Mouse (Mus musculus): ENCODE measurements around the gene Chmp2a.

The Chmp2a gene

GRCm38 (mm10) chr7:13035211-13035855, 726 bp upstream of the Chmp2a start:
- peak; percentile 56 to 65 for DNase-seq (ENCODE audit: low spot score in 2 of 2)

DNA sequence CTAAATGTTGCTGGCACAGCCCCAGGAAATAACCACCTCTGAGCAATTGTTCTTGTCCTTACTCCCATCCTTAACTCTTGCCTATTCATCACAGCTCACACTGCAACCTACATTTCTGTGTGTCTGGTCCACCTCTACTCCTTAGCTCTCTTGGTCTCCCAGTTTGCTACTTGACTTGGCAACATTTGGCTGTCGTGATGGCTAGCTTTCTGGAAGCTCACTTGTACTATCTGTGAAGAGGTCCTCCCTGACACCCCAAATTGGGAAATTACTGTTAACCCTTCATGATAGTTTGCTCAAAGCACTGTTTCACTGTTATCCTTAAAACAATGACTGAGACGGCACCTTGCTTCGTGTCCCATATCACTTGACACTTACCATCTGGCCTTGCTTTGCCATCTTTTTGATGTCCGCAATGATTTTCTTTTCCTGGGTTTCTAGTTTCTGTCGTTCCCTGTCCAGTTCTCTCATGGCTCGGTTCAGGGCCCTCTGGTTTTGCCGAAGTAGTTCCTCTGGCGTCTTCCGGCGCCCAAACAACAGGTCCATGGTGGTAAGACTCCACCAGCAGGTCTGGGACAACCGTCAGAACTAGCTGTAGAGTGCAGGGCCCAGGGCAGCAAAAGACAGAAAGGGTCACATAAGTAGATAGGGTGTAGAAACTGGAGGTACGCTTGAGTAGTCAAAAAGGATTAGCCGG, 1.0 kb downstream of the Chmp2a start:
- DNase-seq (ENCODE audit: low spot score in 2 of 2) = peak; percentile 34 to 49

GRCm38 (mm10) chr7:13032541-13032940, 2.1 kb downstream of the Chmp2a start:
- peak in 1 of 2 experiments; percentile 33 for DNase-seq (ENCODE audit: low spot score in 2 of 2)

GRCm38 (mm10) chr7:13031983-13032382, 2.6 kb downstream of the Chmp2a start:
- DNase-seq (ENCODE audit: low spot score in 2 of 2) = peak; percentile 19 to 24

DNA sequence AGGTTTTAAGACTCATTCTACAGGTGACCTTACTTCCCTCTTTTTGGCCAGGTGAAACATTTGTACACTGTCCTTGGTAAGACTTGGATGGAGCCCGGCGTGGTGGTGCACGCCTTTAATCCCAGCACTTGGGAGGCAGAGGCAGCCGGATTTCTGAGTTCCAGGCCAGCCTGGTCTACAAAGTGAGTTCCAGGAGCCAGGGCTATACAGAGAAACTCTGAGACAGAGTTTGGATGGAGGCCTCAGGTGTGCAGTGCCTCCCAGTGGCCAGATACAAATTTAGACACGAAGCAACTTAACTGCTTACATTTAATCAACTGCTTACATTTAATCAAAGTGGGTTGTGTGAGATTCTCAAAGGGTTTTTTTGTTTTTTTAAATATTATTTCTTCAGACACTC, 3.5 kb downstream of the Chmp2a start:
- DNase-seq (ENCODE audit: low spot score in 2 of 2) = peak in 1 of 2 experiments; percentile 39

DNA sequence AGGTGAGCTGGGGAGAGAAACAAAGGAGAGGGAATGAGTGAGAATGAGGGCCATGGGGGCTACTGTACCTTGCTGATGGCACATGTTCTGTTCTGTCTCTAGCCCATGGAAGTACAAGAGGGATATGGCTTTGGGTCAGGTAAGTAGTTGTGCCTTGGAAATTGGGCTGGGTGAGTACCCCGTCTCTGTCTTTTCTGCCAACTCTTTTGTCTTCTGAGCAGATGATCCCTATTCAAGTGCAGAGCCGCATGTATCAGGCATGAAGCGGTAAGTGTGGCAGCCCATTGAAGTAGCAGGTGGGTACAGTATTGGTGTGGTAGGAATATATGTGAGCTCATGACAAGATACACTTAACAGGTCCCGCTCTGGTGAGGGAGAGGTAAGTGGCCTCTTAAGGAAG, 5.6 kb downstream of the Chmp2a start:
- DNase-seq (ENCODE audit: low spot score in 2 of 2) = no peak

GRCm38 (mm10) chr7:13025511-13026112, 9.0 kb downstream of the Chmp2a start:
- peak in 1 of 2 experiments; percentile 32 for DNase-seq (ENCODE audit: low spot score in 2 of 2)

GRCm38 (mm10) chr7:13024805-13025204, 9.8 kb downstream of the Chmp2a start:
- DNase-seq (ENCODE audit: low spot score in 2 of 2) = peak; percentile 92 to 93

DNA sequence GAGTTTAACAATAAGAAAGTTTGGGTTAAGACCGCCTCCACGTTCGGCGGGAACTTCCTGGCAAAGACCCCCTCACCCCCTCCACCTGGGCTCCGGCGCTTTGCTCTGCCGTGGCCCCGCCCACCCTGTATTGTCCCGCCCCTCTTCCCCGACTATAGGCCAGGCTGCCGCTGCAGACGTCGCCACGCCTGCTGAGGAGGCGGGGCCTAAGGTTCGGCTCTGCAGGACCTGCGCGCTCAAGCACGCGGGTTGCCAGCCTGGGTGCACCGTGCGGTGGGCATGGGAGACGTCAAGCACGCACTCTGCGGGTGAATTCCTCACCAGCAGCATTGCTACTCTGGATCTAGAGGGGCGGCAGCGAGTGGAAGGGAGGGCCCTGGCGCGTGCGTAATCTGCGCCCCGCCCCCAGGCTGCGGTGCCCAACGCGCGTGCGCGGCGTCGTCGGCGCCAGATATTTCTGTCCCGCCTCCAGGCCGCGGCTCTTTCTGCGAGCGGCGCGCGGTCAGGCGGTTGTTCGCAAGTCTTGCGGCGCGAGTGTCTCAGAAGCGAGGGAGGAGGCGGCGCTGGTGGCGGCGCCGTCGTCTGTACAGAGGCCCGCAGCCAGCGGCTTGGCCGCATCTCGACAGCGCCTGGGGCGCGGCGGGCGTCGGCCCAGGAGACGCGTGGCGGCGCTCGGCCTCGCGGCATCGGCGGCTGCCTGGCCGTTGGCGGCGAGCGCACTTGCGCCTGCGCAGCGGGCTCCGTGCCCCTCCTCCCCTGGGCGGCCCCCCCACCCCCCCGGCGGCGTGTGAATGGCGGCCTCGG, 10.5 kb downstream of the Chmp2a start:
- DNase-seq (ENCODE audit: low spot score in 2 of 2) = peak; percentile 95 to 97

DNA sequence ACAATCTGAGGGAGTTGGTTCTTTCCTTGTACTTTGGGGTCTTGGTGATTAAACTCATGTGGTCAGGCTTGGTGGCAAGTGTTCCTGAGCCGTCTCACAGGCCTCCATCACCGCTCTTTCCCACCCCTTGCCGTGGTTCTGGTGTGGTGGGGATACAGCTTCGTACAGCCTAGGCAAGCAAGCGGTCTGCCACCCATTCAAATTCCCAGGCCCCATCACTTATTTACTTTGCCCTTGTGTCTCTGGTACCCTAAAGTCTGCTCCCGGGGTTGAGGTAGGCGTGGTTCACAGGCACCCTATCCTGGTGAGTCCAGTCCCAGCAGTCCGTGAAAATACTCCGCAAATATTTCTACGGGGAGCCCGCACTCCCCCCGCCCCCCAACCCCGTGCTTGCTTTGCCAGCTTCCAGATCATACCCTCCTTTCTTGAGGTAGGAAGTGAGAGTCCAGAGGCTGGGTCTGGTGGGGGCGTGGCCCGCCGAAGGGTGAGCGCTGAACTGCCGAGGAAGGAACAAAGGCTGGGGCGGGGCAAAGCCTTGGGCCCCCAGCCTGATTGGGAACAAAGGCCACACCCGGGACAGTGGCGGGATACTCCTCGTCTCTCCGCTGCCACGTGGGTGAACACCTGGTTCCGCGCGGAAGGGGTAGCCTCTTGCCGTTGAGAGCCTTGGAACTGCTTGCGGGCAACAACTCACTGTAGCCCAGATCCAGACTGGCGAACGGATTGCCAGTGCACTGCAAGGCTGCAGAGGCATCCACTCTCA, 11.7 kb downstream of the Chmp2a start:
- peak; percentile 70 to 71 for DNase-seq (ENCODE audit: low spot score in 2 of 2)

- no peak for DNase-seq (ENCODE audit: low spot score in 2 of 2)
These were observed 19.4 kb downstream of the Chmp2a start for GRCm38 (mm10) chr7:13015217-13015616.

GRCm38 (mm10) chr7:13014275-13014839, 20.2 kb downstream of the Chmp2a start:
- no peak for DNase-seq (ENCODE audit: low spot score in 2 of 2)

- DNase-seq (ENCODE audit: low spot score in 2 of 2) = no peak
These were observed 20.9 kb downstream of the Chmp2a start for GRCm38 (mm10) chr7:13013671-13014070.

GRCm38 (mm10) chr7:13010005-13010908, 24.4 kb downstream of the Chmp2a start, which contains the start of gene Zbtb45:
Gene Zbtb45 (minus strand): TSS chr7:13010034.
- peak in 1 of 2 experiments; percentile 32 for DNase-seq (ENCODE audit: low spot score in 2 of 2)

DNA sequence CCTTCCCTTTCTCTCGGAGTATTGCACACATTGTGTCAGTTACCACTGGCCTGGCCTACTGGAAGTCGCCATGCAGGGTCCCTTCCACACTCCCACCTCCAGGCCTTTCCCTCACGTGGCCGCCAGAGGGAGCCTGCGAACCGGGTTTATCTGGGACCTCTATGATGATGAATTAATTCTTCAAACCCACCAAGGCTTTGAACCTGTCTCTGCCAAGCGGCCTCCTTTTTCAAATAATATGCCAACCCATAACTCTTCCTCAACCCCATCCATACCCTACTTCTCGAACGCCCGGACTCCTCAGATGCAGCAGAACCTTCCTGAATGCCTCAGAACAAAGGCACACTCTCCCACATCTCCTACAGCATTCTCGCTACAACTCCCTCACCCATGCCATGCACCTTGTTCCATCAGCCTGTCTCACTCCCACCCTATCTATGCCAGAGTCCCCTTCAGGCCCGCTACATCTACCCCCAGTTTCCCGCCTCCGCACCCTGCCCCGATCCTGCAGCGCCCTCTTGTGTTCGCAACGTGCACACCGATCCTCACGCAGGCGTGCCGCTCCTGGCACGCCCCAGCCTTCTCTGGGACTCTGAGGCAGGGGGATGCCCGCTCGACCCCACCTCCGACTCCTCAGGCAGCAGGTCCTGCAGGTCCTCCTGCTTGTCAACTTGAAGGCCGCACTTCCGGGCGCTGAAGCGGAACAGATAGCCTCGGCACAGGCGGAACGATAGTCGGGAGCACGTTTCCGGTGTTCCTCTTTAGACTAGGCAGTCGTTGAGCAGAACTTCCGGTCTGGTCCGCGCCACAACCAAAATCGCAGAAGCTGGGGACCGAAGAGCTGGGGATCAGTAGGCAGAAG, 25.2 kb downstream of the Chmp2a start:
- peak; percentile 96 for DNase-seq (ENCODE audit: low spot score in 2 of 2)

DNA sequence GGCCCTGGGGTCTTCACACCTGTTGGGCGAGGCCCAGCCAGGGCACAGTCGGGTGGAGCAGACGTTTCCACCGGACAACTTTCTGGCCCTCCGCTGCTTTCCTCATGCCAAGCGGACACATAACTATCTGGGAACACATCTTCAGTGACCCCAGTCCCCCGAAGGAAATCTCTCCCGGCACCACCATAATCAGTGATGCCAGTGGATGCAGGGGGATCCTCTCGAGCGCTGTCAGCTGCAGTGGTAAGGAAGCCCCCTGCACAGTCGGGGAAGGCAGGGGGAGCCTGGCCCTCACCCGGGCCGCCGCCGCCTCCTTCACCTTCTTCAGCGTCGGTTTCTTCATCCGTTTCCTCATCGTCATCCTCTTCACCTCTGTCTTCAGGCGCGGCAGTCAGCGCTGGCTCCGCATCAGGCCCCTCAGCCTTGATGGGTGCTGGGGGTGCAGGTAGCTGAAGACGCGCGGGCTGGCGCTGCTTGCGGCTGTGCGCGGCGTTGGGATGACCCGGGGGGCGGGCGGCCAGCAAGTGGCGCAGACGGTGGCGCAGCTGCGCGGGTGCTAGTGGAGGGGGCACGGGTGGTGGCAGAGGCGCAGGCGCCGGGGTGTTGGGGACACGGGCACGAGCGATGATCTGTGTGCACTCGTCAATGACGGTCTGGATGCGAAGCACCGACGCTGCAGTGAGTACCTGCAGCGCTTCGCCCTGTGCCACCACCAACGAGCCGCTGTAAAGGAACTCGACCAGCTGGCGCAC, 27.1 kb downstream of the Chmp2a start:
- peak in 1 of 2 experiments; percentile 31 for DNase-seq (ENCODE audit: low spot score in 2 of 2)

- DNase-seq (ENCODE audit: low spot score in 2 of 2) = no peak
These were observed 28.1 kb downstream of the Chmp2a start for GRCm38 (mm10) chr7:13006531-13006930.

GRCm38 (mm10) chr7:13006011-13006410, 28.6 kb downstream of the Chmp2a start:
- peak in 1 of 2 experiments; percentile 35 for DNase-seq (ENCODE audit: low spot score in 2 of 2)
